Mouse (Mus musculus) gastrocnemius, adult 18-20 months (tissue): ENCODE data around the gene Zfhx2. TPM values are rescaled to one million over a fixed set of nuclear protein-coding genes. Genes with fewer than 3 reads are reported as not detected.

ENCODE experiments used
- DNase-seq: peaks from one replicate; pipeline ENCODE4 v3.0.0; 2021; ENCODE audit warnings: low spot score
- total RNA-seq, 2 experiments: library from RNA; stranded (reverse); gene quantifications; 2 replicates each; pipeline ENCODE4 v1.2.3; 2021

The Zfhx2 gene
- total RNA-seq, 2 experiments from 2014 or later = 4.9 to 5.6 TPM

DNA sequence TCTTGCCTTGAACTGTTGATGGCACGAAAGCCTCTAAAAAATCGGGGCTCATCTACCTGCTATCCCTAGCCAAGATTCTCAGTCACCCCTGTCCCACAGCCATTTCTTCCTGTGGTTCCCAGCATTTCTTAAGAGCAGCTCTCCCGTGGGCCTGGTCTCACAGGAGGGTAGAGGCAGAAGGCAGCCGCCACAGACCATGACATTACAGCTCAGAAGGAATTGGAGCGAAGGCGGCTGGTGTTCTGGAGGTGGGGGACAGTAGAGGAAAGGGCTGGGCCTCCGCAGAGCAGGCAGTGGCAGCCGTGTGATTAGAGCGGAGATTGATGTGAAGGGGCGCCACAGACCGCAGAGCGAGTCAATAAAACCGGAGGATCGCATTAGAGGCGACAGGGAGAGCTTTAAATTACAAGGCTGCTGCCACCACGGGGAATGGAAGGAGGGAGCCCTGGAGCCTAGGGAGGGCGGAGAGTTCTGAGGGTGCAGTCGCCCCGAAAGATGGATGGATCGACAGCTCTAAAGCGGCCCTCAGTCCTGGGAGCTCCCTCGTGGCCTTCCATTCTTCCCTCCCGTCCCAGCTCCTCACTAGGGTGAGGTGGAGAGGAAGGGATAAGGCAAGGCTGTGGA is 13.6 kb downstream of the Zfhx2 start:
- no peak for DNase-seq

DNA sequence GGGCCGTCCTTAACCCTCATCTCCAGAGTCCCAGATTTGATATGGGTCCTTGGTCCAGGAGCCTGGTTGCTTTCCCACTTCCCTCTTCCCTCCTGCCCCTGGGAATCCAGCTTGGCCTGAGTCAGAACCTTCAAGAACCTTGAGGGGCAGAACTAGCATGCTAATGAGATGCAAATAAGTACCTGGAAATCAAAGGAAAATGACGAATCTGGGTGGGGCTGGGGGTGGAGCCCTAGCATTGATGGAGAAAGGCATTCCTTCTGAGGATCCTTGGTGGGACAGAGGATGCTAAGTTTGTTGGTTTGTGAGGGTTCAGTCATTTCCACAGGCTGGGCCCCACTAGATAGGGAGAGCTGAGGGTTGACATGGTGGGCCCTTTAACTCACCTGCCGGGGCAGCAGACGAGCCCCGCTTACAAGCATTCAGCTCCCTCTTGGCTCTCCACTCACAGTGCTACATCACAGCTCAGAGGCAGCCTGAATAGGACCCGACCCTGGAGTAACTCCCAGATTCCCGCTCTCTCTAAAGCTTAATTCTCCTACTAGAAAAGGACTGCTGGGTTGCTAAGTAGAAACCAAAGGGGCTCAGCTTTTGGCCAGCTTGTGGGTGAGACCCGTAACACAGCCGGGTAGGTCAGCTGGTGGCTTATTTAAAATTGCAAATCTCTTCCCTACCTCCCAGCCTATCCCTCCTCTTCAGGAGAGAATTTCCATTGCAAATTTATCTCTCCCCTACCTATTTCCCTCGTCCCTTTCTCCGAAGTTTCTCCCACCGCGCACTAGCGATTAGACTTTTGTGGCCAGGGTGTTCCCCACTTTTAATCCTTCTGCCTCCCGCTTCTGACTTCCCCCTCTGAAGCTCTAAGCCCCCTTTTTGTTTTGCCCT is 14.4 kb downstream of the Zfhx2 start:
- no peak for DNase-seq

DNA sequence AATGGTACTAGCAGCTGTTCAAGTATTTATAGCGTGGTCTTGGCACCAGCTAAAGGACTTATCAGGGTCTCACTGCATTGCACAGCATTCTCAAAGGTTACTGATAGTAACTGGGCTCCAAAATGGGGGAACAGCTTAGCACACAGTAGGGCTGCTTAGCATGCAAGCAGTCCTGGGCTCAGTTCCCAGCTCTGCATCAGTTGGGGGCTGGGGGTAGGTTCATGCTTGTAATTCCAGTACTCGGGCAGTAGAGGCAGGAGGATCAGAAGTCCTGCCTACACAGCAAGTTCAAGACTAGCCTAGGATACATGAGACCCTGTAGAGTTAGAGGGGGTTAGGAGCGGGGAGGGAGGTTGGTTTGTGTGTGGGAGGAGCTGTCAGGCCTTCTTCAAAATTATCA is 15.2 kb downstream of the Zfhx2 start:
- no peak for DNase-seq

DNA sequence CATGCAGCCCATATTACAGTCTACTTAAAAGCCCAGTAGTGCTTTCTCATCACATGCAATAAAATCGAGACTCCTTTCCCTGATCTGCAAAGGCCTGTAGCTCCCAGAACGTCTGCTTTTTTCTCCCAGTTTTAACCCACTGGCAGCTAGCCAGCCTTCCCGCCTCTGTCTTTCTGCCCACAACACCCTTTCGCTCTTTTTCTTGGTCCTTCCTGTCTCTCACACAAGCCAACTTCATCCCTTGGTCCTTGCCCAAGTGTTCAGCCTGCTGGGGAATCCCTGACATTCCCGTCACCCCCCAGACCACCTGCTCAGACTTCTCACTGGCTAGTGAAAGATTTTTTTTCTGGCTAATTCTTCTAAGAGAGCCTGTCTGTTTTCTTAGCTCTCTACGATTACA is 15.9 kb downstream of the Zfhx2 start:
- DNase-seq = no peak

DNA sequence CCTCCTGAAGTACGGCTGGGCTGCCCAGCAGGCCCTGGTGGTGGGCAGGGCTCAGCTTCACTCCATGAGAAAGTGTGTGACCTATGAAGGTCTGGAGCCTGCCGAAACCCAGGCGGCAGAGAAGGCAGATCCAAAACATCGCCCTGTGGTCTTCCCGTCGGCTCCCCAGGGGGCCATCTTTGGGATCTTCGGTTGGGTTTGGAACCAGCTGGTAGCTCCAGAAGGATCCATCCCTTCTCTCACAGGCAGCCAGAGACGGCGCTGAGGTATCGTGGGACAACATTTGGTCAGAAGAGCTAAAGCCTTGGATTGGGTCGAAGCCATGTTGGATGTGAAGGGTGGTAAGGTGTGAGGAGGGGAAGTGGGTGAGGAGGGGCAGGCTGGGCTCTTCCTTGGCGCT is 17.7 kb downstream of the Zfhx2 start:
- no peak for DNase-seq

DNA sequence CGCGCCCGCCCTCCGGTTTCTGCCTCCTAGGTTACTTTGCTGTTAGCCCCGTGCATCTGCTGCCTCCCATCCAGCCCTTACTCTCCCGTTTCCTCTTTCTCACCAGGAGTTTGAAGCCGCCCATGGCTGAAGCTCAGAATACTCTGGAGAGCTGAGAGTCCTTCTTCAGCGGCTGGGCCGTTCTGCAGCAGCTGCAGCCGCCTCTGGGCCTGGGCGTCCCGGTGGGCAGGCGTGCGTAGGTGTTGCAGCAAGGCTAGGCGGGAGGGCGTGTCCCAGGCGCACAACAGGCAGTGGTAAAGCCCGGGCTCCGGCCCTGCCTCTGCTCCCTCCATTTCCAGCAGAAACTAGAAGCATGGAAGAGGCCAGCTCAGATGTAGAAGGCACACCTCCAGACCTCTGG is 20.4 kb downstream of the Zfhx2 start:
- no peak for DNase-seq

DNA sequence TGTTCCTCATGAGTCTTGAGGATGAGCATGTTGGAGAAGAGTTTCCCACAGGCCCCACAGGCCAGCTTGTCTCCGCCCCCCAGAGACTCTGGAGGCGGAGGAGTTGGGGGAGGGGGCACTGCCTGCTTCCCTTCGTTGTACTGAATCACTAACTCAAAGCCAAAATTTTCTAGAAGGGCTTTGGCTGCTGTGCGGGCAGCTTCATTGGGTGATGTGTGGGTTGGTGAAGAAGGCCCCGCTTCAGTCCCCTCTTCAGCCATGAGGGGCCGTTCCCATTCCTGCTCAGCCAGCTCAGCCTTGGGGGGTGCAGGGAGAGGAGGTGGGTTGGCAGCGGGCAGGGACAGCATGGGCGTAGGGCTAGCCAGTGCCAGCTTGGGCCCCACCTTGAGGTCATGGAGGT is 26.1 kb downstream of the Zfhx2 start:
- DNase-seq = no peak

DNA sequence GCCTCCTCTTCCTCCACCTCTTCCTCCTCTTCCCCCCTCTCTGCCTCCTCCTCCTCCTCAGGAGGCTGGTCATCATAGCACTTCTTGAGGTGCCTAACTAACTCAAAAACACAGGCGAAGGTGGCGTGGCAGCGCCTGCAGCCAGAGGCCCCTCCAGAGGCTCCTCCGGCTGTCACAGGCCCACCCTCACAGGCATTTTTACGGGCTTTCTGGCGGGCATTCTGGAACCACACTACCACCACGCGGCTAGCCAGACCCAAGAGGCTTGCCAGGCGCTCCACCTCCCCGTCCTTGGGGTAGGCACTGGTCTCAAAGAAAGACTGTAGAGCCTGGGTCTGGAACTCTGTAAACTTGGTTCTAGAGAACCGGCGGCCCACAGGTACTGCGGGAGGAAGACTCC is 26.7 kb downstream of the Zfhx2 start:
- DNase-seq = no peak

DNA sequence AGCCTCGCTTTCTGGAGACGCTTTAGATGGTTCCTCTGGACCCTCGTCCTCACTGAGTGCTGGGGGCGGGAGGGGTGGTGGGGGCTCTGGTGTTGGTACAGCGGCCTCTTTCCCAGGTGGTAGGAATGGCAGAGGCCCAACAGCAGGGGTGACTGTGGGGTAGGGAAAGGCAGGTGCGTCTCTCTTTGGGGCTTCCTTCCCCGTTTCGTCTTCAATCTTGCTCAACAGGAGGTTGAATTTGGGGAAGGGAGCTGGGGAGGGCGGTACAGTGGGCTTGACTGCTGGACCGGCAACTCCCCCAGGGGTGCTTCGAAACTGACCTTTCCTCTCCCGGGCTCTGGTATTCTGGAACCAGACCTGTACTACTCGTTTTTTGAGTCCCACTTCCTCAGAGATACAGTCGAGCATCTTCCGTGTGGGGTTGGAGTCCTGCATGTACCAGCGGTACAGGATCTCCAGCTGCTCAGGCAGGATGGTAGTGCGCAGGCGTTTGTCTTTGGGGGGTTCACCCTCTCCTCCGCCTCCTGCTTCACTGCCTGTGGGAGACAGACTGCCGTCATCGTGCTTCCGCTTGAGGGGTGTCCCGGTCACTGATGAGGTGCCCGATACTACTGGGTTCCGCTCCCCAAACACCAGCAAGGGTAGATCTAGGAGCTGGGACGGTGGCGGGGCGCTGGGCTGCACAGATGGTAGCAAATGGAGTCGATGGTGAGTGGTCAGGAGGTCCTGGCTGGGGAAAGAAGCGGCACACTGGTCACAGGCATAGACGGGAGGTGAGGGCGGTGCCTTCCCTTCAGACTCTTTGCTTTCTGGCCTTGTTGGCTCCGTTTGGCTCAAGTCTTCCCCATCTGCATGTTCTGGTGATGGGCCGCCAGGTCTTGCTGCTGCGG is 27.4 kb downstream of the Zfhx2 start:
- DNase-seq = no peak

DNA sequence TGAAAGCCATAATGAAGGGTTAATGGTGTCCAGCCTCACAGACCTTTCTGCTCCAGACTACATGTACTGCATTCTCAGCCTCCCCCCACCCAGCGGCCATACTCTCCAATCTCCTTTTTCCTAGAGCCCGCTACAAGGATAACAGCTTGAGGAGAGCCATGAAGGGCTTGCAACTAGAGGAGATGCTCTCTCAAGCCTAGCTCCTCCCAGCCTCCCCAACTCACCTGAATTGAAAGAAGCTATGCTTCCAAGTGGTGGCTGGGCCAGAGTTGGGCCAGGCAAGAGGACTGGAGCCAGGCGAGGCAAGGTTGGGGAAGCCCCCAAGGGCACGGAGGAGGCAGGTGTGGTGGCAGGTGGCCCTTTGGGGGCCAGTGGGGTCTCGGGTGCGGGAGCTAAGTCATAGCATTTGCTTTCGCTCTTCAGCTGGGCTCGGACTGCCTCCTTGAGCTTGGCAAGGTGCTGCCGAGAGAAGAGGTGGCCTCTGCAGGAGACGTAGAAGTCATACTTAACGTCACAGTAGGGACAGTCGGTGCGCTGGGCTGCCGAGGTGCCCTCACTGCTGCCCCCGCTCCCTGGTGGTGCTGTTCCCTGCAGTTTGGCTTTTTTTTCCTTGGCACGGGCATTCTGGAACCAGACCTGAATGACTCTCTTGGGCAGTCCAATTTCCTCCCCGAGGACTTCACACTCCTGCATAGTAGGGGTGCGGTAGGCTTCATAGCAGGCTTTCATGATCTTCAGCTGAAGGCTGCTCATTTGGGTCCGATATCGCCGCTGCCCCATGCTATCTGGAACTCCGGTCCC is 28.3 kb downstream of the Zfhx2 start:
- DNase-seq = no peak

DNA sequence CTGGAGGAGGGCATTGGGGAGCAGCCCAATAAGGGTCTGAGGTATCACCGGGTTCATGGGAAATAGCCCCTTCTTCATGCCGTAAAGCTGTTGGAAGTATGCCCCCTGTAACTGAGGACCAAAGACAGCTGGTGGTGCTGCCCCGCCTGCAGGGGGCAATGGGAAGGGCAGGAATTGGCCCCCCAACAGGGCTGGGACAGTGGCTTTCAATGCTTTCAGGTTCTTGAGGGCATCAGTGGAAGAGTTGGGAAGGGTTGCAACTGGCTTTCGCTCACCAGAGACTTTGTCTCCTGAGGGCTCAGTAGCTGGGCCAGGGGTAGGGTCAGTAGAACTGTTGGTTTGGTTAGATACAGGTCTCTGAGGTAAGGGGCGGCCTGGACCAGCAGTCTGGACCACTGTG is 29.0 kb downstream of the Zfhx2 start:
- no peak for DNase-seq

DNA sequence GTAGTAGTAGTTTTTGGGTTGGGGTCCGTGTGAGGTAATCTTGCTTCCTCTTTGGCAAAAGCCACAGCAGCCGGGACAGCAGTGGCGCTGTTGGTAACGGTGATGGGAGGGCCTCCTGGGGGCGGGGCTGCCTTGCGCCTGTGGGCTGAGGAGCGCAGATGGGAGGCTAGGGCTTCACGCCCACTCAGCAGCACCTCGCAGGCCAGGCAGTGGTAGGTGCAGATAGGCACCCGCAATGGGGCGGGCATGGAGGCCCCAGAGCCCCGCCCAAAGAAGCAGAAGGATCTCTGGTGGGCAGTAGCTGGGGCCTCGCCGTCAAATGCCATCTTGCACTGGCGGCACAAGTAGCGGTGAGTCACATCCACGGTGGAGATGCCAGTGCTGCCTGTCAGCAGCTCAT is 29.5 kb downstream of the Zfhx2 start:
- DNase-seq = no peak

DNA sequence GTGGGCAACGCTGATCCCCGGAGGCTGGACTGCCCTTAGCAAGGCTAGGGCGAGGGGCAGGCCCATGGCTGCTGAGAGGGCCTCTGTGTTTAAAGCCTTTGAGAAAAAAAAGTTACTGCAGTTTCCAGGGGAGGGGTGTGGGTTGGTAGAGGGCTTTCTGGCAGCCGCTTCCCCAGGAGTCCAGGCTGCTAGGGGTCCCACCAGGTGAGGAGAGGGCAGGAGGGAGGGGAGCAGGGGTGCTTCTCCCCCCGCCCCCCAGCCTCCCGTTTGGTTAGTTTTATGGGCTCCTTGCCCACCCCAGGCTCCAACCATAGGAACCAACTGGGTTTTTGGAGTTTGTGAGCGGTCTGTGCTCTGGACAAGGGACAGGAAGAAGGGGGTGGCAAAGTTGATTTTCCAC is 30.3 kb downstream of the Zfhx2 start:
- DNase-seq = no peak

DNA sequence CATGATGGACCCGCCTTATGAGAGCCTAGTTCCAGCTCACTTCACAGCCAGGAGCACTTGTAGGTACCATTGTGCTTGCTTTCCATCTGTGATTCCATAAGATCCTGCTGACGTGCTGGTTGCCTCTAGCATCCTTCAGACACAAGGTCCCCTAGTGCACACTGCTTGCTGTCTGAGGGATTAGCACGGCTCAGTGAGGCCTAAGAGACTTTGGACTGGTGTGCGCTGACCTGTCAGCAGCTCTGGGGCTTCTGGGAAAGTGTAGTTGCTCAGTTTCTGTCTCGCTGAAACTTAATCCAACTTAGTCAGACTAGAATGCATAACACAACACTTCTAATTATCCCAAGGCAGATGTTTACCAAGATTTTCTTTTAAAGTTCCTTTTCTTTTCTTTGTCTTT is 32.2 kb downstream of the Zfhx2 start:
- no peak for DNase-seq

DNA sequence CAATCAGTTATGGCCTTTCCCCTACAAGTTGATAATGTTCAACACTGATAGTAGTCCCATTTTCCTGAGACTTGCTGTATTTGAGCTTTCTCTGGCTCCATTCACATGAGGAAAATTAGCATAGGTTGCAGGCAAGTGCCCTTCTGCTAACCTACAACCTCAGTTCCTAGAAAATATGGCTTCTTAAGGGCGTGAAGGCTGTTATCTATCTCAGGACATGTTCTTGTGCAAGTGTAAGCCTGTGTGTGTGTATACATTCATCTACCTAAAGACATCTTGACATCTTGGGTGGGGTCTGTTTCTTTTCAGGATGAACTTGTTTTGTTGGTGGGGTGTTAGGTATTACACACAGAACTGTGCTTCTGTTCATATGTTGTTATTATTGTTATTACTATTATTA is 33.1 kb downstream of the Zfhx2 start:
- no peak for DNase-seq

DNA sequence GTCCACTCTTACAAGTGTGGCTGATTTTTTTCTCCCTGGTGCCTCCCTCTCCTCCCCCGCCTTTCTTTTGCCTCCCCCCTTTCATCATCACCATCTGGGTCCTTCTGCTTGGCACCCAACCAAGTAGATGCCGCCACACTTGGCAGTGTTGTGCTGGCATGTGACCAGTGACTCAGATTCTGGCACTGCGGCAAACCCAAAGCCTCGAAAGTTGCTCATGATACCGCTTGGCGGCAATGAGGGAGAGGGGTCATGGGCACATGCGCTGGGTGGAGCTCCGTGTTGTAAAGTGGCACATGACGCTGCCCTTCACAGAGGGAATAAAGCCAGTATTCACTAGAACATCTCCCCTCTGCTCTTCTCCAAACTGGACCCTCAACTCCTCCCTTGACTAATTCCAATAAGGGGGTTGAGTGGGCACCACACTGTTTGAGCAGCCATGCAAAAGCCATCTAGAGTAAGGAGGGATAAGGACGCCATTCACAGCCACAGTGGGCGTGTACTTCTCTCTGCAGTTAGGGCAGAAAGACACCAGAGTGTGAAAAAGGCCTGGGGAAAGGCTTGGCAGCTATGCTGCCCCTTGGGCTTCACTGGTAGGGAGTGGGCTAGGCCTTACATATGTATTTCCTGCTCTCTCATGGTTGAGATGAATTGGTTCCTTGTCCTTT is 36.8 kb downstream of the Zfhx2 start:
- peak; percentile 19 for DNase-seq

DNA sequence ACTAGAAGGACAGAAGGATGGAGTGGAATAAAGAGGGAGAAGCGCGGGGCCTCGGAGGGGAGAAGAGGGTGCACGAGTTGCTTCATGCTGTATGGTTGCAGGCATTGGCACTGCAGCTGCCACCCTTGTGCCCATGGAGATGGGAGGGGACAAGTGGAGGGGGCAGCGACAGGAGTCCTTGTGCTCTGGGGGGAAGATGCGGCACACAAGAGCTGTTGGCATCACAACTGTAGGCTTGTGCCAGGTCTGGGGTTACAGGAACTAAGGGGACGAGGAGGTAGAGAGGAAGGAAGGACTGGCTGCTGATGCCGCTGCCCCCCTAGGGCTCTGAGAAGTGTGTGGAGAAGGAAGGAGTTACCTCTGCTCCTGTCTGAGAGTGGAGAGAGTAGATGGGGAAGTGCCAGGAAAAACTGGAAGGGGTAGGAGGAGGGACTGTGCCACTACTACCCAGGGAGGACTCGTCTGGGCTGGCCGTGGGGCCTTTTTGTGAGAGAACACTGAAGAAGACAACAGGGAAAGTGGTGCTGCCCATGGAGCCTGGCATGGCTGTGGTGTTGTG is 37.9 kb downstream of the Zfhx2 start:
- no peak for DNase-seq

DNA sequence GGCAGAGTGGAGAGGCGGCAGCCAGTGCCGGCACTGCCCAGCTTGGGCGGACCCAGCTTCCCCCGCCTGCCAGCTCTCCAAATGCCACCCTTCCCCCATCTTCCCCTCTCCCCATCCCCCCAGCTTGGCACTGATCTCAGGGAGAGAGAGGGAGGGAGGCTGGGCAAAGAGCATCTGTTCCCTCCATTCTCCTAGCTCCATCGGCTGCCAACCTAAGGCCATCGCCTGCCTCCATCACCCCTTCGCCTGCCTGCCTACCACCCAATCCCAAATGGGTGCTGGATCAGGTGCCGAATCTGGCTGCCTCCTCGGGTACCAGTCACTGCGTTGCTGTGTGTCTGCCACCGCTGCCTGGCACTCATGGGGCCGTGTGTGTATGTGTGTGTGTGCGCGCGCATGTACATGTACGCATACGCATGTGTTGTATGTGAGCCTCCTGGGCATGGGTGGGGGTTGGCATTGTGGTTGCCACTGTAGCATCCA is 38.4 kb downstream of the Zfhx2 start:
- DNase-seq = no peak

DNA sequence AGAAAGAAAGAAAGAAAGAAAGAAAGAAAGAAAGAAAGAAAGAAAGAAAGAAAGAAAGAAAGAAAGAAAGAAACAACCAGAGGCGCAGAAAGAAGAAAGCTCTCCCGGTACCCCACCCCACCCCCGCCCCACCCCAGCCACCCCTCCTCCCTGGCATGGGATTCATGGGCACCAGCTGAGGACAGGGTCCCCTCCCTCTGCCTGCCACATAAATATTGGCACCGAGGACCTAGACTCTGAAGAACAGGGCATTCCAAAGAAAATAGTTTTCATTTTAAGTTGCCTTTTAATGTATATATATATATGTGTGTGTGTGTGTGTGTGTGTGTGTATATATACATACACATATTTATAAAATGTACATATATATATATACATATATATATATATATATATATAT is 39.1 kb downstream of the Zfhx2 start:
- DNase-seq = no peak

DNA sequence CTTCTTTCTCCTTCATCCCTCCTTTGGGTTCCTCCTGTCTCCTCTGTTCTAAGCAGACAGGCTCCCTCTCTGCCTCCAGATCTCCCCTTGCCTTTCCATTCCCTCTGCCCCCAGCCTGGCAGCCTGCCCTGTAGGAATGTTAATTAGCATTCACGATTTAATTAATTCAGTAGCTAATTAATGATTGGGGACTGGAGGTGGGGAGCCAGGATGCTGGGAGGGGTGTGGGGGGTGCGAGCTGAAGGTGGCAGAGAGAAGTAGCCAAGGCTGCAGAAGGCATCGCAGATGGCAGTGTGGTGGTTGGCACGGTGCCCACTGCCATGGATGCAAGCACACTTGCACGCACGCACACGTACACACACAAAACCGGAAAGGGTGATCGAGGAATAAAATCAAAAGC is 39.6 kb downstream of the Zfhx2 start:
- no peak for DNase-seq
